Mouse (Mus musculus) liver, embryonic 14.5 days (tissue): ENCODE results near the gene Ajuba.

Experiments used
- CTCF ChIP-seq: IDR thresholded peaks from 2 replicates; pipeline ENCODE4 v1.5.1; 2016; ENCODE audit warnings: antibody characterized with exemption, low read depth, control low read depth
- EP300 ChIP-seq: IDR thresholded peaks from 2 replicates; pipeline ENCODE4 v1.6.1; 2016; ENCODE audit warnings: antibody characterized with exemption, low read depth

DNA sequence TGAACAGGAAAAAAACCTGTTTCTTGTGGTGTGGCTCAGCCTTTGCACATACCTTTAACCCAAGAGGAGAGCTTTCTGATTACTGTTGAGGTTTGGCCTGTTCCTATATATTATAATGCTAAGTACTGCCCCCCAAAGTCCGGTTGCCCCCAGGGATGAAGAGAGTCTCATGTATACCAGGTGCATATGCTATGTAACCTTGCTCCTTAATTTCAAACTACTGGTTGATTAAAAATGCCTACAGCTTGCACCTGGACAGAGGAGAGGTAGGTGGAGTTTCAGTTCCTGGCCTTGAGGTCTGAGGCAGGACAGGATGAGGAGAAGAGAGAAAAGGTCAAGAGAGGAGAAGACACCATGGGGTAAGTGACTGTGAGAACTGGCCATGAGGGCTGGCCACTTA is 43.8 kb upstream of the Ajuba start, which contains the start of gene Psmb11:
- TF ChIP-seq CTCF (no peak), EP300 (no peak)
